Mouse (Mus musculus) frontal cortex, adult 2 months (tissue): ENCODE measurements around the gene Slc6a18. TPM values are rescaled to one million over a fixed set of nuclear protein-coding genes. Genes with fewer than 3 reads are reported as not detected.

Experiments
- DNase-seq, 2 experiments: peaks; one replicate each; pipeline ENCODE4 v3.0.0; 2022; ENCODE audit warnings: low spot score in 1 of 2; ENCODE audit errors: extremely low spot score in 1 of 2
- polyA plus RNA-seq: library from polyadenylated mRNA; depleted of rRNA; stranded (reverse); fragments of >200 nt; gene quantifications from 2 replicates; pipeline ENCODE4 v1.2.3, GENCODE M21; 2012

Gene Slc6a18
- polyA plus RNA-seq, 1 experiment = not detected

- no peak for DNase-seq
These were observed 11.1 kb upstream of the Slc6a18 start for GRCm38 (mm10) chr13:73688934-73689333.

GRCm38 (mm10) chr13:73687601-73688000 is 9.8 kb upstream of the Slc6a18 start:
- DNase-seq = no peak

- DNase-seq = no peak
These were observed 7.7 kb upstream of the Slc6a18 start for GRCm38 (mm10) chr13:73685502-73685901.

- no peak for DNase-seq
These were observed 6.6 kb upstream of the Slc6a18 start for GRCm38 (mm10) chr13:73684412-73684811.

GRCm38 (mm10) chr13:73683682-73684081 is 5.9 kb upstream of the Slc6a18 start:
- DNase-seq = peak; percentile 37 to 55

- no peak for DNase-seq
These were observed 4.4 kb upstream of the Slc6a18 start for GRCm38 (mm10) chr13:73682226-73682625.

- DNase-seq = no peak
These were observed 2.6 kb upstream of the Slc6a18 start for GRCm38 (mm10) chr13:73680394-73680793.

GRCm38 (mm10) chr13:73679311-73679710 is 1.5 kb upstream of the Slc6a18 start:
- DNase-seq = no peak

- no peak for DNase-seq
These were observed 2.7 kb downstream of the Slc6a18 start for GRCm38 (mm10) chr13:73675161-73675560.

- no peak for DNase-seq
These were observed 17.6 kb downstream of the Slc6a18 start for GRCm38 (mm10) chr13:73660163-73660695.

- DNase-seq = no peak
These were observed 18.9 kb downstream of the Slc6a18 start for GRCm38 (mm10) chr13:73658953-73659352.

- DNase-seq = no peak
These were observed 22.8 kb downstream of the Slc6a18 start for GRCm38 (mm10) chr13:73654976-73655375.

- DNase-seq = no peak
These were observed 24.6 kb downstream of the Slc6a18 start for GRCm38 (mm10) chr13:73653266-73653665.

GRCm38 (mm10) chr13:73646397-73647087 is 31.3 kb downstream of the Slc6a18 start:
- DNase-seq = peak; percentile 29 to 75

GRCm38 (mm10) chr13:73641296-73641695 is 36.5 kb downstream of the Slc6a18 start:
- DNase-seq = no peak

GRCm38 (mm10) chr13:73637826-73638225 is 40.0 kb downstream of the Slc6a18 start:
- no peak for DNase-seq

GRCm38 (mm10) chr13:73631837-73632236 is 46.0 kb downstream of the Slc6a18 start:
- DNase-seq = no peak

GRCm38 (mm10) chr13:73628586-73629113 is 49.2 kb downstream of the Slc6a18 start:
- DNase-seq = no peak

GRCm38 (mm10) chr13:73626745-73627549 is 50.9 kb downstream of the Slc6a18 start, which contains the start of gene Tert:
Gene Tert, plus strand, starts transcription at chr13:73626911.
- DNase-seq = peak in 1 of 2 experiments; percentile 53

- DNase-seq = no peak
These were observed 51.4 kb downstream of the Slc6a18 start for GRCm38 (mm10) chr13:73626410-73626744.

GRCm38 (mm10) chr13:73620637-73621036 is 57.2 kb downstream of the Slc6a18 start:
- peak in 1 of 2 experiments; percentile 22 for DNase-seq
